Mouse (Mus musculus) brown adipose tissue, adult 24 weeks (tissue): ENCODE results near the gene As3mt. TPM values are rescaled to one million over a fixed set of nuclear protein-coding genes. Genes with fewer than 3 reads are reported as not detected.
"Not testable (repeated sequence)": the region's sequence is repeated elsewhere in the genome, so short reads cannot be mapped to it uniquely, and the experiment has no call there.

Experiments
- H3K27ac ChIP-seq: fragments of 200-500 bp; replicated peaks from 2 replicates; pipeline ENCODE4 v1.5.1; 2012; ENCODE audit warnings: low read depth, mild to moderate bottlenecking, low read length
- H3K4me1 ChIP-seq: fragments of 200-500 bp; 2 replicates; pipeline ENCODE4 v1.6.1; 2012; ENCODE audit warnings: low read length, mixed read lengths; ENCODE audit not compliant: control insufficient read depth, insufficient read depth, insufficient read length
- H3K4me3 ChIP-seq: fragments of 200-500 bp; 2 replicates; pipeline ENCODE4 v1.5.1; 2012; ENCODE audit warnings: low read depth, mild to moderate bottlenecking, low read length, moderate library complexity; ENCODE audit not compliant: insufficient read depth
- polyA plus RNA-seq: library from polyadenylated mRNA; stranded (reverse); fragments of >200 nt; gene quantifications from 2 replicates; pipeline ENCODE4 v1.2.4, GENCODE M21; 2012; ENCODE audit not compliant: missing spikeins, insufficient read depth, insufficient read length

As3mt gene
- polyA plus RNA-seq, 1 experiment, result 13.3 TPM

DNA sequence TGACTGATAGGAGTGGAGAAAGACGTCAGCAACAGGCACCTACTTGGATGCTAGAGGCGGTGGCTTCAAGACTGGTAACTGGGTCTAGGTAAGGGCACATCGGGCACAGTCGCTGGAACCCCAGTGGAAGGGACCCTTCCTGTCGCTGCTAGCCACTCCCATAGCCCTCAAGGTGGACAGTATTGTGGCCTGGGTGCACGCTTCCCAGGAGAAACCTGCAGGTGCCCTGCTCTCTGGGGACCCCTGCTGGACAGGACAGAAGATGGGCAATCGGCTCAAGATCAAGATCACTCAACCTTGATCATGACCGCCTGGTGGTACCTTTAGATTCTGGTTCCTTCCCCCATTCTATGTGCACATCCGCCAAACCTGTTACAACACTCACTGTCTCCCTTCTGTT, 47.8 kb downstream of the As3mt start:
- Histone ChIP-seq H3K4me1 (no peaks in the 10 kb centered on the region), H3K4me3 (no peak overlapping the region), H3K27ac (no peak overlapping the region)

DNA sequence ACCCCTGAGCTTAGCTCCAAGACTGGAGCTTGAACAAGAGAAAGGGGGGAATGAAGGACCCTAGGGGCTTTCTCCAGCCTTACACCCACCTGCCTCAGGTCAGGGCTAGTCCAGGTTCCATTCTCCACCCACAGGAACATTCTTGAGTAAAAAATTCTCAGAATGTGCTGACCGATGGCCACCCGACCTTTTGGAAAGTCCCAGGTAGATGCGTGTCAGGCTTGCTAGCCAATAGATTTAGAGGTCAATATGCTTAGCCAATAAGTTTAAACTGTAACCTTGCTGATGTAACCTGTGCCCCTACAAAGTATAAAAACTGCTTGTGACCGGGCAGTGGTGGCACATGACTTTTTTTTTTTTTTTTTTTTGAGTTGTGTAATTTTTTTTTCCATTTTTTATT, 49.0 kb downstream of the As3mt start:
- no peak overlapping the region for H3K27ac ChIP-seq
- no peak overlapping the region for H3K4me3 ChIP-seq
- no peaks in the 10 kb centered on the region for H3K4me1 ChIP-seq

DNA sequence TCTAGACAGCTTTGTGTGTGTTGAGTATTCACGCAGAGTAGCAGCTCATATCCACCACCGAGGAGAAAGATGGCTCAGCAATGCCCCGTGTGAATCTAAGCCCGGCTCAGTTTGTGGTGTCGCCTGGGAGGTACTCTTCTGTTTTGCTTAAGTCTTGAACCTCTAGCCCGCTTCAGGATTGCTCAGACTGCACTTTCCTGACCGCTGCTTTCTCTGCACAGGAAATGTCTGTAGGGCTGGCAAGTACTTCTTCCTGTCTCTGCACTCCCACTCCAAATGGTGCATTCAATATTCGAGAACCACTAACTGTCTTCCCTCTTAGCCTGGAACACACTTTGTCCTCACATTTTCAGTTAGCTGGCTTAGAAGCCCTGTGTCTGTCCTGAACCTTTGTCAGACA, 51.8 kb downstream of the As3mt start:
- peak overlapping the region; percentile 18; the same call in 1 of the 2 replicates for H3K27ac ChIP-seq
- H3K4me1 ChIP-seq, result peaks cover 3% of the 10 kb centered on the region; the same call in 1 of the 2 replicates
- no peak overlapping the region for H3K4me3 ChIP-seq

DNA sequence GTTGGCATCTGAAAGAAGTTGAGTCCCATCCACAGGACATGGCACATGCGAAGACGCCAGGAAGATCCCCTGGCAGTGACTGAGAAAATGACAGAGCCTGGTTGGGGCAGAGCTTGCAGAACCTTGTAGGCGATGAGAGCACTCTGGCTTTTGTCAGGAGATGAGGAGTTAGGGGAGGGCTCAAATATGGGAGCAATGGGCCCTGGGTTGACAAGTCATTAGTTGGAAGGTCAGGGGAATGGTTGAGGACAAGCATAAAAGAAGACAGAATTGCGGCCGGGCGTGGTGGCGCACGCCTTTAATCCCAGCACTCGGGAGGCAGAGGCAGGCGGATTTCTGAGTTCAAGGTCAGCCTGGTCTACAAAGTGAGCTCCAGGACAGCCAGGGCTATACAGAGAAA, 52.7 kb downstream of the As3mt start:
- not testable (repeated sequence) for H3K4me3 ChIP-seq, H3K4me1 ChIP-seq, H3K27ac ChIP-seq

DNA sequence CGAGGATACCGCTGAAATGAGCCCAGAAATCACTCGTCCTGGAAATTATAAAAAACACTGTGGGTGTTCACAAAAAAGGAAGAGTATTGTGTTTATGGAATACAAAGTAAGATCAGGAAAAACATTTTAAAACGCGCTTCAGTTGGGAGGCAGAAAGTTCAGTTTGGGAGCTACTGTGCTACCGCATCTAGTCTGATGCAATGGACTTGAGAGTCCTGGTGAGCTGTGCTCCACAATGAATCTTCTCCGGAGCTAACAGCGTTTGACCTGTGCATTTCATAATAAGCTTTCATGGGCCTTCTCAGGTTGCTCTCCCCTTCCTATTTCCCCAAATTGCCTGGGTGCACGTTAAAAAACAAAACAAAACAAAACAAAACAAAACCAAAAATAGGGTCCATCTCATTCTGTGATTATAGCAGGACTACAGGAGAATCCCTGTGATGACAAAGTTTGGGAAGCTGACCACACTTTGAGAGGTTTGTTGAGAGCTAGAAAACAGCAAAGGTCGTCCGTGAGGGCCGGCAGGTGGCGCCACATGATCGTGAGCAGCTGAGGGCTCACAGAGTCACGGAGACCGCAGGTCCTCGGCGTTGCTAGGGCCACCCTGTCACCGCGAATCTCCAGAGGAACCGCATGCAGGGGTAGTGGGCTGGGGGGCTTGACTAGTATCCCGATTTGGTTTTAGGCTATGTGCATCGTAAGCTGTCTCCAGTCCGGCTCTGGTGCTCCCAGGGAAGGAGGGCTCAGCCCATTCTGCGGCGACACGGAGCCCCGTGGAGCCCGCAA, 53.3 kb downstream of the As3mt start:
- Histone ChIP-seq H3K4me3 (peak overlapping the region; percentile 54), H3K27ac (no peak overlapping the region), H3K4me1 (peaks cover 7% of the 10 kb centered on the region; the same call in 1 of the 2 replicates)

DNA sequence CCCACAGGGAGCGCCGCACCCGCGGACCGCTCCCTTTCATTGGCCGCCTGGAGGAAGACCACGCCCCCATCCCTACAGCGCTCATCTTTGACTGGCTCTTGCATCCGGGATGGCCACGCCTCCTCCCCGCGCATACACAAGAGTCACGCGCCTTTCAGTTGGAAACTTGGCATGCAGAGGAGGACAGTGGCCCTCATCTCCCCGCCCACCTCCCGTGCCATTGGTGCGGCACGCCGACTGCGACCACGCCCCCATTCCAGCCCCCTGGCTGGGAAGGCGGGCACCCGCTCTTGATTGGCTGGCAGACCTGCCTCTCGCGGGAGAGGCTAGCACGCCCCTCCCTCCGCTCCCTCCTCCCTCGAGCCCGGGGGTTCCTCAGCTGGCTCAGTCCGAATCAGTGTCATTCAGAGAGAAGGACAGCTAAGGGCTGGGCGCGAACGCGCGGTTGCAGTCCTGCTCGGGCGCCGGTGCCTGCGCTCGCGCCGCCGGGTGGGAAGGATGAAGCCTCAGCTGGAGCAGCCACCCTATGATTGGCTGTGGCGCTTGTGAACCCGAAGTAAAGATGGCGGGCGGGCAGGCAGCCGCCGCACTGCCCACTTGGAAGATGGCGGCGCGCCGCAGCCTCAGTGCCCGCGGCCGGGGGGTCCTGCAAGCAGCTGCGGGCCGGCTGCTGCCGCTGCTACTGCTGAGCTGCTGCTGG, 54.1 kb downstream of the As3mt start, which contains the start of gene Cnnm2:
TSS of gene Cnnm2 (plus strand) at position 350 of the 700 bp plus-strand sequence.
- Histone ChIP-seq H3K27ac (peak within 1 kb of the TSS; percentile 24), H3K4me1 (peaks cover 7% of the 10 kb centered on the region; the same call in 1 of the 2 replicates), H3K4me3 (peak within 1 kb of the TSS; percentile 84)

DNA sequence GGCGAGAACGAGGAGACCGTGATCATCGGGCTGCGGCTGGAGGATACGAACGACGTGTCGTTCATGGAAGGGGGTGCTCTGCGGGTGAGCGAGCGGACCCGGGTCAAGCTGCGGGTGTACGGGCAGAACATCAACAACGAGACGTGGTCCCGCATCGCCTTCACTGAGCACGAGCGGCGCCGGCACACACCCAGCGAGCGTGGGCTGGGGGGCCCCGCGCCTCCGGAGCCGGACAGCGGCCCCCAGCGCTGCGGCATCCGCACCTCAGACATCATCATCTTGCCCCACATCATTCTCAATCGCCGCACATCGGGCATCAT, 54.7 kb downstream of the As3mt start:
- Histone ChIP-seq H3K27ac (no peak overlapping the region; the same call in 1 of the 2 replicates), H3K4me3 (peak overlapping the region; percentile 84), H3K4me1 (peaks cover 7% of the 10 kb centered on the region; the same call in 1 of the 2 replicates)

DNA sequence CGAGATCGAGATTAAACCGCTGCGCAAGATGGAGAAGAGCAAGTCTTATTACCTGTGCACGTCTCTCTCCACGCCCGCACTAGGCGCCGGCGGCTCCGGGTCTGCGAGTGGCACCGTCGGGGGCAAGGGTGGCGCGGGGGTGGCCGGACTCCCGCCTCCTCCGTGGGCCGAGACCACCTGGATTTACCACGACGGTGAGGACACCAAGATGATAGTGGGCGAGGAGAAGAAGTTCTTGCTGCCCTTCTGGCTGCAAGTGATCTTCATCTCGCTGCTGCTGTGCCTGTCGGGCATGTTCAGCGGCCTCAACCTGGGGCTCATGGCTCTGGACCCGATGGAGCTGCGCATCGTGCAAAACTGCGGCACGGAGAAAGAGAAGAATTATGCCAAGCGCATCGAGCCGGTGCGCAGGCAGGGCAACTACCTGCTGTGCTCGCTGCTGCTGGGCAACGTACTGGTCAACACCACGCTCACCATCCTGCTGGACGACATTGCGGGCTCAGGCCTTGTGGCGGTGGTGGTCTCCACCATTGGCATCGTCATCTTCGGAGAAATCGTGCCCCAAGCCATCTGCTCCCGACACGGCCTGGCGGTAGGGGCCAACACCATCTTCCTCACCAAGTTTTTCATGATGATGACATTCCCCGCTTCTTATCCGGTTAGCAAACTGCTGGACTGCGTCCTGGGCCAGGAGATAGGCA, 55.2 kb downstream of the As3mt start:
- peak overlapping the region; percentile 84 for H3K4me3 ChIP-seq
- no peak overlapping the region; the same call in 1 of the 2 replicates for H3K27ac ChIP-seq
- H3K4me1 ChIP-seq, result peaks cover 7% of the 10 kb centered on the region; the same call in 1 of the 2 replicates

DNA sequence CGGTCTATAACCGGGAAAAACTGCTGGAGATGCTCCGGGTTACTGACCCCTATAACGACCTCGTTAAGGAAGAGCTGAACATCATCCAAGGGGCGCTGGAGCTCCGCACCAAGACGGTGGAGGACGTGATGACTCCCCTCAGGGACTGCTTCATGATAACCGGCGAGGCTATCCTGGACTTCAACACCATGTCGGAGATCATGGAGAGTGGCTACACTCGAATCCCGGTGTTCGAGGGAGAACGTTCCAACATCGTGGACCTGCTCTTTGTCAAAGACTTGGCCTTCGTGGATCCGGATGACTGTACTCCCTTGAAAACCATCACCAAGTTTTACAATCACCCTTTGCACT, 55.7 kb downstream of the As3mt start:
- Histone ChIP-seq H3K4me1 (peaks cover 7% of the 10 kb centered on the region; the same call in 1 of the 2 replicates), H3K27ac (peak overlapping the region; percentile 15; the same call in 1 of the 2 replicates), H3K4me3 (peak overlapping the region; percentile 84)

DNA sequence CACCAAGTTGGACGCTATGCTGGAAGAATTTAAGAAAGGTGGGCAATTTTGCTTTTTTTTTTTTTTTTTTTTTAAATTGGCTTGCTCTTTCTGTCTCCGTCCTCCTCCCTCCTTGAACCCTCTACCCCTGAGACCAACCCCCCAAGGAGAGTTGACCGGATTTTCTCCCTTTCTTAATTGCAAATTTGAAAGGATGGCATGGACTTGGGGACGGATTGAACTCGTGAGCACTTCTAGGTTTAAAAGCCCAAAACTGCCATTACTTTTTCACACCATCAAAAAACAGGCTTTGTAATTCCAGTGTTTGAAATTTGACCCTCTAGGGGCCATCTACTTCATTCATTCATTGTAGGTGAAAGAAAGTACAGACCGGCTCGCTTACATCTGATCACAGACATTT, 56.1 kb downstream of the As3mt start:
- Histone ChIP-seq H3K4me3 (peak overlapping the region; percentile 84), H3K27ac (peak overlapping the region; percentile 15; the same call in 1 of the 2 replicates), H3K4me1 (peaks cover 7% of the 10 kb centered on the region; the same call in 1 of the 2 replicates)

DNA sequence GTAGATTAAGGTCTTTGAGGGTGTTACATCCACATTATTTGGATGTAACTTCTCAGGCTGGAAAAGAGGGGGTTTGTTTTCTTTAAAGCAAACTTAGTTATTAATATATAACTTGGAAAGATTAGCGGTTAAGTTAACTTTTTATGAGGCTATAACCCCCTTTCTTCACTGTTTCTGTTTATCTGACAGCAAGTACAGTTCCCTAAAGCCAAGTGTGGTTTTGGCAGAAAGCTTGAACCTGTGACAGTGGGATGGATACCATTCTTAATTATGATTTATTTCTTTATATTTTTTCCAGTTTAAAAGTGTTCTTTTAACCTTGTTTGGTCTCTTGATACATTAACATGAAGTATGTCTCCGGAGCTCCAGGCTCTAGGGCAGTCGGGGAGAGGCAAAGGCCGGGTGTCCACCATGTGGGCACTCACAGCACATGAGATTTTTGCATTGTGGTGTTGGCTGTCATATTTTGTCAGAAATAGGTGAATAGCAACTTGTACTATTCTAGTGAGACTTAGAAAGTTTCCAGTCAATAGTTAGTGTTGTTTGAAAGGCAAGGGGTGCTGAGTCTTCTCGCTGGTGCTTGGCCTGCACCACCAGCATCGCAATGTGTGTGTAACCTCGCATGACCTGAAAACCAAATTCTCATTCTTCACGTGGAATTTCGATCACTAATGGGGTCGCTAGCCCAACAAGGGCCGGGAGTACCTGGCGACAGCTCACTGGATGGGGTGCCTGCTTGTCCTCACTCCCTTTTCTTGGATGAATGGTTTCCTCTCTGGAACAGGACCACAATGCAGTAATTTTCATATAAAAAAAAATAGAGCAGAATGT, 56.9 kb downstream of the As3mt start:
- Histone ChIP-seq H3K4me3 (peak overlapping the region; percentile 52), H3K4me1 (peaks cover 7% of the 10 kb centered on the region; the same call in 1 of the 2 replicates), H3K27ac (no peak overlapping the region)

DNA sequence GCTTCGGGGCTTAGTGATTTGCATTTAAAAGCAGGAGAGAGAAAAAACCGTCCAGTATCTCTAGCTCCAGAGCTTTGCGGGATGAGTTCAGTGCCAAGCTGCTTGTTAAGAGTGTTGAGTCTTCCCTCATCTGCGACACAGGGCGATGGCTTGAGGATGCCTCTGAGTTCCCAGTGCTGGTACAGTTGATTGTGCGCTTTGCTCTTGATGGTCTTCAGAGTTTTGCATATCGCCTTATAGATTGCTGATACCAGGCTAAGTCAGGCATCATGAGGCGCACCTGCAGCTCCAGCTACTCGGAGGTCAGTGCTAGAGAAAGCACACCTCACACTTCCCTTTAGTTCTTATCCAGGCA, 57.5 kb downstream of the As3mt start:
- Histone ChIP-seq H3K4me1 (peaks cover 7% of the 10 kb centered on the region; the same call in 1 of the 2 replicates), H3K27ac (no peak overlapping the region), H3K4me3 (peak overlapping the region; percentile 52)

DNA sequence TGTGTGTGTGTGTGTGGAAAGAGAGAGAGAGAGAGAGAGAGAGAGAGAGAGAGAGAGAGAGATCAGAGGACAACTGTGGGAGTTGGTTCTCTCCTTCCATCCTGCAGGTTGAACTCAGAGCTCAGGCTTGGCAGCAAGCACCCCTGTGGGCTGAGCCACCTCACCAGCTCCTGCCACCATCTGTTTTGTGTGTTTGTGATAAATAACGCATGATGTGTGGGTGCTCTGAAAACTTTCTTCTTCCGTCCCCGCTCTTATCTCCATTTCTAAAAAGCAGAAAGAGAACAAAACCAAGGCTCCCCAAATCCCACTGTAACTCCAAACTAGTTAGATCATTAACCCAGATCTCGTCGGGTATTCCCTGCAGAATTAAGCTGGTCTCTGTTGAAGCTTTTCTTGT, 58.9 kb downstream of the As3mt start:
- H3K4me1 ChIP-seq, result peaks cover 8% of the 10 kb centered on the region; the same call in 1 of the 2 replicates
- H3K4me3 ChIP-seq, result no peak overlapping the region

DNA sequence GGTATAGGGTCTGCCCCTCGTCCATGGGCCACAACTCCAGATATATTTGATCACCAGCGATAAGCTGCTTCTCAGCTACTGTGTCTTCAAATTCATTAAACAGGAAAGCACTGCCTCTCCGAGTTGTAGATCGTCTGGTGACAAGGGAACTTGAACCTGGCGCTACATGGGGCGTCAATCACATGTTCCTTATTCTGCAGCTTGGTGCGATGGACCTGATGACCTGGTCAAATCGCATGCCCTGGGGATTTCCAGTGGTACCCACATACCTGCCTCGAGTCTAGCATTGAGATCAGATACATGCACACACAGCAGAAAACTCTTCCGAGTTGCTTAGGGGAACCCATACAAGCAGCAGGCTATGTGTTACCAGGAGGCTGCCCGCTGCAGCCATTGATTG, 62.5 kb downstream of the As3mt start:
- H3K27ac ChIP-seq, result no peak overlapping the region
- 0 out of 2 replicates have a peak, but pooled peaks cover 3% of the 10 kb centered on the region for H3K4me1 ChIP-seq
- H3K4me3 ChIP-seq, result no peak overlapping the region

More for the DNA sequence above, 58.9 kb downstream of the As3mt start:
- no peak overlapping the region for H3K27ac ChIP-seq
